Mouse (Mus musculus) right cerebral cortex, postnatal 4 days (tissue): Measurements from ENCODE around the gene Ptpn20.
A peak's percentile ranks its signal among the peaks of the same experiment; 100 is the strongest.

ENCODE experiments used
- DNase-seq: peaks from one replicate; pipeline ENCODE4 v3.0.0-alpha.2; 2022

Gene Ptpn20

GRCm38 (mm10) chr14:33588951-33589350, at the start of gene Ptpn20:
TSS of gene Ptpn20 (plus strand) at chr14:33589207.
- no peak for DNase-seq

DNA sequence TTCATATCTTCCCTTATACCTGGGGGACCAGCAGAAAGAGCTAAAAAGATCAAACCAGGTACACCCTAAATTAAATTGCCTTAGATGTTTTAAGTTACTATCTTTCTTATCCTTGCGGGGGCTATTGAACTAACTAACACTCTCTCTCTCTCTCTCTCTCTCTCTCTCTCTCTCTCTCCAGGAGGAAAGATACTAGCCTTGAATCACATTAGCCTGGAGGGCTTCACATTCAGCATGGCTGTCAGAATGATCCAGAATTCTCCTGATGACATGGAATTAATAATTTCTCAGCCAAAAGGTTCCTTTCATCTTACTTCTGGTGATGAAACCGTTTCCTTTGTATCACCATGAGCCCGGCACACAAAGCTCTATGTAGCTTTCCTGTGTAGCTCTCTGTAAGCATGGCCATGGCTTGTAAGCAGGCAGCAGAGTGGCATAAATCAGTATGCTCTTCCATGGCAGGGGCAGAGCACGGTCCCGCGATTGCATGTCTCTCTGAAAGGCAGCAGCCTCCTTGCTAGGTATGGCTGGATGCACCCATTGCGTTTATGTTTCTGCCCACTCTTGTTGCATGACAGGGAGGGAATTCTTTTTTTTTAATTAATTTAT, 49.3 kb upstream of the Ptpn20 start:
- DNase-seq: no peak

- no peak for DNase-seq
Observed at GRCm38 (mm10) chr14:33545565-33546143, 43.4 kb upstream of the Ptpn20 start.

- DNase-seq: no peak
Observed at GRCm38 (mm10) chr14:33548650-33549049, 40.4 kb upstream of the Ptpn20 start.

- DNase-seq: no peak
Observed at GRCm38 (mm10) chr14:33549856-33550255, 39.2 kb upstream of the Ptpn20 start.

DNA sequence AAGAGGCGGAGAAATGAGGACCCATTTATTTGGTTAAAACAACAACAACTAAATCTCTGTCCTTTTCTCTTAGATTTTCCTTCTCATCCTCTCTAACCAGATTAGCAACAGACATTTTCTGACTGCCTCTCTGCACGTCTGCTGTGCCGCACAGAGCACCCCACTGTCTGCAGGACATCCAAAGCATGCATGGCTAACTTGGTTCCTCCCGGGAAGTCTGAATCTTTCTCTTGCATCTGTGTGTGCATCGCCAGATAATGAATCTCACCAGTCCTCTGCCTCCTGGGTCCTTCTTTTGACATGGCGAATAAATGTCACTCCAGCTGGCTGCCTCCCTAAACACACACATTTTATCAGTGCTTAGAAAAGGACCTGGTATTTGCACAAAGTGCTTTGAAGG, 18.3 kb upstream of the Ptpn20 start:
- no peak for DNase-seq

DNA sequence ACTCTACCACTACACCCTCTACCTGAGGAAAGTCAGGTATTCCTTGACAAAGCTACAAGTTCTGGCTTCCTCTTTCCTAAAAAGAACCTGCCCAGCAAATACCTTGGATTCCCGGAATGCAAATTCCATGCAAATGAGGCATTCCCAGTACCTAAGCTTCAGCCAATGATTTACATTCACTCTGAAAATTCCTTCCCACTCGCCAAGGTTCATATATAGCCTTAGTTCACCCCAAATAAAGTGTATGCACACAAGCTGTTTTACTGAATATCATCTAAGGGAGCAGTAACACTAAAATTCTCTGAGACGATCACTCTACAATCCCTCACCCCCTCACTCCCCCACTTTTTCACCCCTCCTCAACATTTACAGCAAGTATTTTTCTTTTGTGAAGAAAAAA, 15.4 kb upstream of the Ptpn20 start:
- no peak for DNase-seq

DNA sequence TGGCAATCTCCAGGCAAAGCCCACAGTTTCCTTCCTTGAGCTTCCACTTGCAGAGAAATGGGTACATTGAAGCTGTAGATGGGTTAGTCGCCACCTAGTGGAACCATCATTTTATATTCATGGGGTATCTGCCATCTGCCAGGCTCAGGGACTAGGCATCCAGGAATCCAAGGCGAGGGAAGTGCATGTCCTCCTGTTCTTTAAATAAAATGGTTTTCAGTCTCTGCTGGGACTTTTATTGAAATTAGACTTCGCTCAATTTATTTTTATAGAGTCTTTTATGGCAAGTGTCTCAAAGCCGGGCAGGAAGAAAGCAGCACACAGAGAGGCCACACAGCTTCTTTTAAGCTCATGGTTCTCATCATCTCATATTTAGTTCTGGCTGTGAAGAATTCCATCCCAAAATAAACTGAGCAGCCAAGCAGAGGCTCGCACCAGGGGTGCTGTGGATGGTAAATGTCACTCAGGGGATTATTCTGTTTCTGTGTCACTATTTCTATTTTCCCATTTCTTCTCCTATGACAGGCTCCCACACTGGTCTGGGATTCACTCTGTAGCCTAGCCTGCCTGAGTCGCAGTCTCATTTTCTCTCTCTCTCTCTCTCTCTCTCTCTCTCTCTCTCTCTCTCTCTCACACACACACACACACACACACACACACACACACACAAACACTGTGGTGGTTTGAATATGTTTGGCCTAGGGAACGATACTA, 9.1 kb upstream of the Ptpn20 start:
- DNase-seq: no peak

DNA sequence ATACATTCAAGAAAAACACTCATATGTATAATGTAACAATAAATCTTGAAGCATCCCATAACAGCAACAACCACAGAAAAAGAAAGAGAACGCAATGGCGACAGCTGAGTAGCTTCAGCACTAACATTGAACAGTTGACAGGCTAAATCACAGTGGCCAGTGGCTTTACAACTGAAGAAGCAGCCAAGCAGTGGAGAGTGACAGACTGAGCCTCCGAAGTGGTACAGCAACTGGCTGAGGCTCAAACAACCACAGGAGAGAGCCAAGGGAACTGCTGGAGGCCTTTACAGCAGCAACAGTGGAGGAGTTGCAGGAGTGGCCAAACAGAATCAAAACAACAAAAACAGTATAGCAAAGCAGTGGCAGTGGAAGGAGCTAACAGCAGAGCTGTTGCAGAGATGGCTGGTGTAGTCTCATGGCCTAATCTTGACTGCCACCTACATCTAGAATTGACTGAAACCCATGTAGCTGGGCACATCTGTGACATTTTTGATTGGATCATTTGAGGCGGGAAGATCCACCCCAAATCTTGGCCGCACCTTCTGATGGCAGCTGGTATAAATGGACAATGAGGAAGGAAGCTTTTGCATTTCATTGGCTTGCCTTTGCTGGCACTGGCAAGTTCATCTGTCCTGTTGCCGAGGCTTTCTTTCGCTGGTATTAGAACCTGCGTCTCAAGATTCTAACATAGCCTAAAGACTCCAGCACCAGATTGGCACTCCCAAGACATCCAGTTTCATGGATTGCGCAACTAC, 9.5 kb downstream of the Ptpn20 start:
- no peak for DNase-seq

GRCm38 (mm10) chr14:33607431-33607830, 18.4 kb downstream of the Ptpn20 start:
- no peak for DNase-seq

DNA sequence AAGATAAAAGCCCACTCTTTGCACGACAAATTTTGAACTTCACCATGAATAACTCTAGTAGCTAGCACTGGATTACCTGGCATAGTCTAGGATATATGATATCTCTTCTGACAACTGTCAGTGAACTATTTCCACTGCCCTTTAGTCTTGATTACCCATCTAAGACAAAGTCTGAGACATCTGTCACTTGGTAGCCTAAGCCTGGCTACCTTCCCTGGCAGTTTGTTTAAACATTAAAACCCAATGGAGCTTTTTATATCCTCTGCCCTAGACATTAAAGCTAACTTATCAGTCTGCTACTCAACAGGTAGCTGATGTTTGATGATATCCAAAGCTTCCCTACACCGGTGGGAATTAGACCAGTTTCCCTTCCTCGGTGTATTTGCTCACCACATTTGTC, 36.0 kb downstream of the Ptpn20 start:
- no peak for DNase-seq

DNA sequence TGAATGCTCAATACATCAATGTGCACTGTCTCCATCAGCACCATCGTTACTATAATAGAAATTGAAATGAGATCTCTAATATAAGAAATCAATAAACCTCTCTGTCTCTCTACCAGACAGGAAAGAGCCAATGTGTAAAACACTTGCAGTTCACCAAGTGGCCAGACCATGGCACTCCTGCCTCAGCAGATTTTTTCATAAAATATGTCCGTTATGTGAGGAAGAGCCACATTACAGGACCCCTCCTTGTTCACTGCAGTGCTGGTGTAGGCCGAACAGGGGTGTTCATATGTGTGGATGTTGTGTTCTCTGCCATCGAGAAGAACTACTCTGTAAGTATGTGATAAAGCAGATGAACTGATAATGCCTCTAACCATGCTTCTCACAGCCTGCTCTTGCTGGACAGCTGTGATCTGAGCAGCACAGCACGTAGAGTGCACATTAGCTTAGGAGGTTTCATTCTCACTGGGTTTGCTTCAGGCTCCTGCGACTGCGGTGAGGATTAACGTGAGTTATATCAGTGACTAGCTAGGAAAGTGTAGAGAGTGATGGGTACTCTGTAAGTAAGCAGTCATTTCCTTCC, 43.9 kb downstream of the Ptpn20 start:
- DNase-seq: peak; percentile 44

- no peak for DNase-seq
Observed at GRCm38 (mm10) chr14:33634354-33634753, 45.3 kb downstream of the Ptpn20 start.

GRCm38 (mm10) chr14:33634774-33635173, 45.8 kb downstream of the Ptpn20 start:
- no peak for DNase-seq

GRCm38 (mm10) chr14:33639357-33639756, 50.4 kb downstream of the Ptpn20 start:
- DNase-seq: no peak

DNA sequence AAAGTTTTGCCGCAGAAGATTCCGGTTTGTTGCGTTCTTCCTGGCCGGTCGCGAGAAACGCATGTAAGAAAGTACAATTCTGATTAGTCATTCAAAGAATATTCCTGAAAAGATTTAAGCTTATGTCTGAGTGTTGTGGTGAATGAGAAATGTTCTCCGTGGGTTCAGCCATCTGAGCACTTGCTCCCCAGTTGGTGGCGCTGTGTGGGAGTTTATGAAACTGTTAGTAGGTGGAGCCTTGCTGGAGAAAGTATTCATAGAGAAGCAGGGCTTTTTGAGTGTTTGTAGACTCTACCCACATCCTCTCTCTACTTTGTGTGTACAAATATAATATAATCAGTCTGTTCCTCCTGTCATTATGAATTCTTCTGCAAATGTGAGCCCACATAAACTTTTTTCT, 61.7 kb downstream of the Ptpn20 start:
- peak; percentile 55 for DNase-seq

GRCm38 (mm10) chr14:33657471-33657901, 68.5 kb downstream of the Ptpn20 start:
- DNase-seq: no peak

- DNase-seq: no peak
Observed at GRCm38 (mm10) chr14:33658331-33658730, 69.3 kb downstream of the Ptpn20 start.

- no peak for DNase-seq
Observed at GRCm38 (mm10) chr14:33662080-33662479, 73.1 kb downstream of the Ptpn20 start.

DNA sequence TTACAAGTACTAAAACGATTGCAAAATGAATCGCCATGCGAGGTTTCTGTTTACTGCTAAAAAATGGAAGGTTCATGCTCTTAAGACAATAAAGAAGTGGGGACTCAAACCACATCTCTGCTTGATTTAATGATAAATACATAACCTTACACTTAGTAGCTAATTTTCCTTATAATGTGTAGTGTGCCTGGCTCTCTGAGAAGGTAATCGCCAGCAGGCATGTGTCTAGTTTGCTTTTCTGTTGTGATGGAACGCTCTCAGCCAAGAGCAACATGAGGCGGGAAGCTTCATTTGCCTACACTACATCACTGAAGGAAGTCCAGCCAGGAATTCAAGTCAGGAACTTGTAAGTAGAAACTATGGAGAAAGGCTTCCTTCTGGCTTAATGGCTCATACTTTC, 77.3 kb downstream of the Ptpn20 start:
- no peak for DNase-seq

GRCm38 (mm10) chr14:33669891-33670290, 80.9 kb downstream of the Ptpn20 start:
- no peak for DNase-seq

- peak; percentile 62 for DNase-seq
Observed at GRCm38 (mm10) chr14:33673350-33674087, 84.5 kb downstream of the Ptpn20 start.
